ENCODE assay signal across 8 mouse cellular contexts in the genomic region with DNA sequence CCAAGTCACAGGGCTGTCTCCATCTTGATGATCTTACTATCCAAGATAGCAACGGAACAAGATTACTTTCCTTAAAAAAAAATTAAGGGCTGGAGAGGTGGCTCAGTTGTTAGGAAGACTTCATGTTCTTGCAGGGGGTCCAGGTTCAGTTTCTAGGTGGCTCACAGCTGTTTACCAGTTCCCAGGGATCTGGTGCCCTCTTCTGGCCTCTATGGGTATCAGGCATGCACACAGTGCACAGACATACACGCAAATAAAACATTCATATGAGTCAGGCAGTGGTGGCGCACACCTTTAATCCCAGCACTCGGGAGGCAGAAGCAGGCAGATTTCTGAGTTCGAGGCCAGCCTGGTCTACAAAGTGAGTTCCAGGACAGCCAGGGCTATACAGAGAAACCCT. TPM values are rescaled to one million over a fixed set of nuclear protein-coding genes. Genes with fewer than 3 reads are reported as not detected.
DNase-seq lines count a peak whose midpoint lies in the region; ATAC-seq lines count a peak whose summit lies in the region.
"Not testable (repeated sequence)": the region's sequence is repeated elsewhere in the genome, so short reads cannot be mapped to it uniquely, and the experiment has no call there.

No protein-coding gene starts in this region.

- 0 out of 2 replicates have a peak overlapping the region, but pooled peaks have one; percentile 84 for H3K27ac ChIP-seq in lung, embryonic 16.5 days (ENCODE audit: low read length)

- not testable (repeated sequence) for H3K9ac ChIP-seq in lung, embryonic 16.5 days (ENCODE audit: low read length)

- H3K27me3 ChIP-seq in lung, embryonic 16.5 days (ENCODE audit: control insufficient read depth, insufficient read depth, low read depth, low read length): not testable (repeated sequence)

- WGBS in lung, embryonic 16.5 days: 52% methylated on average over 5 of the region's 5 CpGs

- intact Hi-C loops in heart, postnatal 14 days (cut with DNase I): loop anchor here (1.0 to 10.0 kb wide), 3 partner anchors 51 to 246 kb away; partner anchors contain the start of gene Zswim4

- peaks cover 14% of the 10 kb centered on the region for H3K4me1 ChIP-seq in lung, embryonic 16.5 days (replicated peaks; ENCODE audit: control insufficient read depth, insufficient read depth, low read length)

- not testable (repeated sequence) for H3K36me3 ChIP-seq in lung, embryonic 16.5 days (ENCODE audit: control insufficient read depth, insufficient read depth, low read length)

- H3K9me3 ChIP-seq in lung, embryonic 16.5 days (ENCODE audit: control insufficient read depth, low read length): not testable (repeated sequence)

- 0 out of 2 replicates have a peak, but pooled peaks have one; percentile 46 for ATAC-seq in erythroid progenitor cell, adult 5-6 weeks (replicated peaks; ENCODE audit: low FRiP score, poor library complexity, severe bottlenecking)
- ATAC-seq in lung, embryonic 16.5 days (ENCODE audit: low read depth): peak; percentile 50; the same call in 1 of the 2 replicates
- ATAC-seq in neutrophil, adult 5-6 weeks (ENCODE audit: extremely low read depth, insufficient number of reproducible peaks, low FRiP score, poor library complexity, severe bottlenecking): peak; percentile 53; the same call in 1 of the 2 replicates

- H3K4me3 ChIP-seq in lung, embryonic 16.5 days (ENCODE audit: low read length): not testable (repeated sequence)

- peak; percentile 64 for DNase-seq in MEL-GATA-1-ER (ENCODE audit: extremely low read depth, low read depth)
- peak; percentile 52 for DNase-seq in c-Kit-positive CD71-negative TER-119-negative erythroid progenitor cells, embryonic 14.5 days (ENCODE audit: low read depth)
- DNase-seq in heart, postnatal 14 days: peak; percentile 52 to 64
- peak; percentile 54 to 71 for DNase-seq in kidney, postnatal 25 days
- DNase-seq in thymus, postnatal 4 days: peak; percentile 73

- not testable (repeated sequence) for H3K4me2 ChIP-seq in lung, embryonic 16.5 days (ENCODE audit: low read depth, low read length)

RNA-seq across cellular contexts. Expression of gene Ccdc130, which starts 15.5 kb away (rescaled TPM):
- total RNA-seq in erythroid progenitor cell, adult 5-6 weeks (2015; ENCODE audit: low replicate concordance): 12.6 and 15.9 TPM in 2 replicates
- 3.3 and 24.4 TPM in 2 replicates for total RNA-seq in erythroid progenitor cell, adult 5-6 weeks (2017; ENCODE audit: low replicate concordance)
- total RNA-seq in heart, postnatal 14 days (2021): 10 to 100 TPM in 1 of 2 experiments, 1 to 10 TPM in 1; 8.1 to 10.9 TPM
- polyA plus RNA-seq in lung, embryonic 16.5 days (2015; fragmentation: Nextera tagmentation; extraction: Ambion mirVana): 18.4 and 19.4 TPM in 2 replicates
- total RNA-seq in neutrophil, adult 5-6 weeks (2017): 22.5 and 25.3 TPM in 2 replicates

RNA-seq across cellular contexts. Expression of gene Mri1, which starts 28.5 kb away (rescaled TPM):
- 6.7 and 7.2 TPM in 2 replicates for total RNA-seq in erythroid progenitor cell, adult 5-6 weeks (2015; ENCODE audit: low replicate concordance)
- 3.6 and 4.8 TPM in 2 replicates for total RNA-seq in erythroid progenitor cell, adult 5-6 weeks (2017; ENCODE audit: low replicate concordance)
- total RNA-seq in heart, postnatal 14 days (2021): 10 to 100 TPM in 1 of 2 experiments, 1 to 10 TPM in 1; 7.6 to 12.5 TPM
- polyA plus RNA-seq in lung, embryonic 16.5 days (2015; fragmentation: Nextera tagmentation; extraction: Ambion mirVana): 51.4 and 51.9 TPM in 2 replicates
- total RNA-seq in neutrophil, adult 5-6 weeks (2017): 11.9 and 19.9 TPM in 2 replicates

RNA-seq across cellular contexts. Expression of gene D8Ertd738e, which starts 36.1 kb away (rescaled TPM):
- 57.3 and 58.3 TPM in 2 replicates for total RNA-seq in erythroid progenitor cell, adult 5-6 weeks (2015; ENCODE audit: low replicate concordance)
- 39.9 and 46.1 TPM in 2 replicates for total RNA-seq in erythroid progenitor cell, adult 5-6 weeks (2017; ENCODE audit: low replicate concordance)
- total RNA-seq in heart, postnatal 14 days (2021): 100 to 1,000 TPM; 213 to 217 TPM
- 333 and 350 TPM in 2 replicates for polyA plus RNA-seq in lung, embryonic 16.5 days (2015; fragmentation: Nextera tagmentation; extraction: Ambion mirVana)
- total RNA-seq in neutrophil, adult 5-6 weeks (2017): 130 and 147 TPM in 2 replicates

RNA-seq across cellular contexts. Expression of gene Zswim4, which starts 48.8 kb away (rescaled TPM):
- total RNA-seq in erythroid progenitor cell, adult 5-6 weeks (2015; ENCODE audit: low replicate concordance): 1.7 and 2.2 TPM in 2 replicates
- 1.9 and 2.6 TPM in 2 replicates for total RNA-seq in erythroid progenitor cell, adult 5-6 weeks (2017; ENCODE audit: low replicate concordance)
- 10 to 100 TPM in 1 of 2 experiments, 1 to 10 TPM in 1; 9.1 to 10.1 TPM for total RNA-seq in heart, postnatal 14 days (2021)
- 14.4 and 14.6 TPM in 2 replicates for polyA plus RNA-seq in lung, embryonic 16.5 days (2015; fragmentation: Nextera tagmentation; extraction: Ambion mirVana)
- 23.6 and 28.4 TPM in 2 replicates for total RNA-seq in neutrophil, adult 5-6 weeks (2017)
